Mouse (Mus musculus): ENCODE measurements around the gene Nme9. TPM values are rescaled to one million over a fixed set of nuclear protein-coding genes. Genes with fewer than 3 reads are reported as not detected.

The Nme9 gene
- polyA plus RNA-seq, 1 experiment from 2014 or later, result 0.46 TPM

DNA sequence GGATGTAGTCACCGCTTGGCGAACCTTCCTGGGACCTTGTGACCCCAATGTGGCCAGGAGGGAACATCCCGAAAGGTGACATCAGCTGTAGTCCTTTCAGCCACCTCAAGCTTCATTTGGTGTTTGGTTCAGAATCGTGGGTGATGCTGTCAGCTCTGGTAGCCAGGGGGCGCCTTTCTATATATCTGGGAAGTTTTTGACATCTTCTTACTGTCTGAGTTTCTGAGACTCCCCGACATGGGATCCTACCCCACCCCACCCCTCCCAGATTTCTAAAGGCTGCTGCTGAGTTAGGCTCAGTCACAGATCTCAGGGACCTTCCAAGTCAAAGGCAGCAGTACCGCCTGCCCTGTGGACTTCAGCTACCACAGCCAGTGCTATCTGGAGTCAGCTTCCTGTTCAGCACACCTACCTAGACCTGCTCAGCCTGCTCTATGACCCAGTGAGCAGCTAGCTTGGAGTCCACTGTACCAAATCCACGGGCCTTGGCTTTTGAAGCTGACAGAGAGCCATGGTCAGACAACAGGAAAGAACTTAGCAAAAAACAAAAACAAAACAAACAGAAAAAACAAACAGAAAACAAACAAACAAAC is 18.5 kb downstream of the Nme9 start:
- ATAC-seq, result peak; percentile 86
- no peaks in the 10 kb centered on the region for H3K4me1 ChIP-seq (replicated peaks; ENCODE audit: control insufficient read depth, insufficient read depth, low read length)
- H3K9ac ChIP-seq (ENCODE audit: low read depth, low read length), result no peak overlapping the region
- no peaks in the 10 kb centered on the region for H3K36me3 ChIP-seq (ENCODE audit: control insufficient read depth, insufficient read depth)
- H3K4me2 ChIP-seq (replicated peaks; ENCODE audit: low read depth), result peak overlapping the region; percentile 60; the same call in 1 of the 2 replicates
- no peaks in the 10 kb centered on the region for H3K27me3 ChIP-seq (replicated peaks; ENCODE audit: control insufficient read depth, insufficient read depth, low read length)
- H3K27ac ChIP-seq (ENCODE audit: low read depth, low read length), result peak overlapping the region; percentile 84
- H3K4me3 ChIP-seq (ENCODE audit: low read depth, low read length), result no peak overlapping the region
- 48% methylated on average over 8 of the region's 8 CpGs for WGBS
- TF ChIP-seq CTCF (IDR thresholded peaks at IDR 0.05; ENCODE audit: low read depth), result peak; percentile 58
- no peaks in the 10 kb centered on the region for H3K9me3 ChIP-seq (ENCODE audit: control insufficient read depth)

DNA sequence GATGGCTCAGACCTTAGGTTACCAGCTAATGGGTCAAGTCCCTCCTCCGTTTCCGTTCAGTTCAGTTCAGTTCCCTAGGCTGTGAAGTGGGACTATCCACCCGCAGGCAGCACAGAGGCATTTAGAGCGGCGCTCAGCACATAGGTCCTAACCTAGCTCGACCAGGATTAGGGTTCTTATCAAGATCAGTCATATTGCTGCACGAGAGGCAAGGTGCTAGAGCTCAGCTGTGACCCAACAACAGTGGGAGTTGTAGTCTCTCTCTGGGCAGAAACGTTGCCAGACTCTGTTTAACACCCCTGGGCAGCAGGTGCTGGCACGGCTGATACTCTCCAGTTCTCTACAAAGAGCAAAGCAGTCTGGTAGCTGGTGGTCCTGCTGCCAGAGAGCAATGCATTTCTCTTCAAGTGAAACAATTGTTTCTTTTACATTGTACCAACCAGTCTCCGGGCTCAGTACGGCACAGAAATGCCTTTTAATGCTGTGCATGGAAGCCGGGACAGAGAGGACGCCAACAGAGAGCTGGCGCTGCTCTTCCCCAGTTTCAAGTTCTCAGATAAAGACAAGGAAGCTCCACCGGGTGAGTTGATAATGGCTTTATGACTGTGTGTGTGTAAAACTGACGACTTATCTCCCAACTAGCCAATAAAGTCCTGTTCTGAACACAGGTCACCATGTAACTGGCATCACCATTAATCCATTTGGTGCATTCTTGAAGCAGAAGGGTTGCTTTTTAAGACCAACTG is 19.2 kb downstream of the Nme9 start:
- Histone ChIP-seq H3K9me3 (ENCODE audit: control insufficient read depth) (no peaks in the 10 kb centered on the region), H3K27ac (ENCODE audit: low read depth, low read length) (peak overlapping the region; percentile 84), H3K4me1 (replicated peaks; ENCODE audit: control insufficient read depth, insufficient read depth, low read length) (no peaks in the 10 kb centered on the region), H3K9ac (ENCODE audit: low read depth, low read length) (no peak overlapping the region), H3K36me3 (ENCODE audit: control insufficient read depth, insufficient read depth) (no peaks in the 10 kb centered on the region; the same call in 1 of the 2 replicates), H3K4me3 (ENCODE audit: low read depth, low read length) (0 out of 2 replicates have a peak overlapping the region, but pooled peaks have one; percentile 3), H3K27me3 (replicated peaks; ENCODE audit: control insufficient read depth, insufficient read depth, low read length) (no peaks in the 10 kb centered on the region), H3K4me2 (replicated peaks; ENCODE audit: low read depth) (peak overlapping the region; percentile 60)
- TF ChIP-seq CTCF (IDR thresholded peaks at IDR 0.05; ENCODE audit: low read depth), result no peak
- WGBS, result 28% methylated on average over 16 of the region's 16 CpGs
- peak; percentile 78 for ATAC-seq

DNA sequence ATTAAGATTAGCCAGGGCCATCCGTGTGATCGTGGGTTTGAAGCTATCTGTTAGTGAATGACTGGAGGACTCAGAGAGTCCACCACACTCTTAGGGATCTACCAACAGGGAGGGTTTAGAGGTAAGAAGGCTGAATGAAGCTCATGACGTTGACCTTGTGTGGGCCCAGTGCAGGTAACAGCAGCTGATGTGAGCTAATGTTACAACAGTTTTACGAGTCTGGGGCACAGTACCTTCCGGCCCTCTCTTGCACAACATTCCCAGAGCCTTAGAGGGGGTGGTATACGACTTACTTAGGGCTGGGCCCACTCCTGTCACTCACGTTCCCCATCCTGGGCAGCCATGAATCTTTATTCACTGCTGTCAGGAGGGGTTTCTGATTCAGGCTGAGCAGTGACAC is 20.1 kb downstream of the Nme9 start:
- H3K9me3 ChIP-seq (ENCODE audit: control insufficient read depth), result no peaks in the 10 kb centered on the region
- WGBS, result 36% methylated on average over 7 of the region's 7 CpGs
- no peak for TF ChIP-seq CTCF (IDR thresholded peaks at IDR 0.05; ENCODE audit: low read depth)
- H3K27ac ChIP-seq (ENCODE audit: low read depth, low read length), result peak overlapping the region; percentile 84
- no peak overlapping the region for H3K4me3 ChIP-seq (ENCODE audit: low read depth, low read length)
- H3K27me3 ChIP-seq (replicated peaks; ENCODE audit: control insufficient read depth, insufficient read depth, low read length), result no peaks in the 10 kb centered on the region
- no peak overlapping the region; the same call in 1 of the 2 replicates for H3K4me2 ChIP-seq (replicated peaks; ENCODE audit: low read depth)
- no peak overlapping the region for H3K9ac ChIP-seq (ENCODE audit: low read depth, low read length)
- H3K36me3 ChIP-seq (ENCODE audit: control insufficient read depth, insufficient read depth), result no peaks in the 10 kb centered on the region; the same call in 1 of the 2 replicates
- ATAC-seq, result peak; percentile 64
- H3K4me1 ChIP-seq (replicated peaks; ENCODE audit: control insufficient read depth, insufficient read depth, low read length), result no peaks in the 10 kb centered on the region

DNA sequence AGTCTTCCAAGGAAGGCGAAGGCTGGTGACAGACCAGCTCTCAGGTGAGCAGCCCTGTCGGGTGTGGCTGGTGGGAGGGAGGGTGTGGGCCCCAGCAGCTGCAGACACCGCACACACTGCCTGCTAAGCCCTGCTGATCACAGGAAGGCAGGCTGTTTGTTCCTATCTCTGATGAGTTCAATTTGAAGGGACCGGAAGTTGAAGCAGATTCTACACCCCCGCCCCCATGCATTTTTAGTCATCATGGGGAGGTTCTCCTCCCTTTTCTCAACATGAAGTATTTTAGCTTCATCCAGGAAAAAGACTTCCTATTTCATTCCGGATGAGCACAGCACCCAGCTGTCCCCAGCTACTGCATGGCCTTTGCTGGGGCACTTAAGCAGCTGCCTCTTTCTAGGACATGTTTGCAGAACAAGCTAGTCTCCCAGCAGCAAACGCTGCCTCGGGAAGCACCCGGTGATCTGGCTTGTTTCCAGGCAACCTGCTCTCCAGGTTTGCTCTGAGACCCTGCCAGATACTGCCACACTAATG is 28.0 kb downstream of the Nme9 start:
- Histone ChIP-seq H3K4me1 (replicated peaks; ENCODE audit: control insufficient read depth, insufficient read depth, low read length) (no peaks in the 10 kb centered on the region), H3K4me3 (ENCODE audit: low read depth, low read length) (no peak overlapping the region), H3K4me2 (replicated peaks; ENCODE audit: low read depth) (no peak overlapping the region), H3K36me3 (ENCODE audit: control insufficient read depth, insufficient read depth) (peaks cover 3% of the 10 kb centered on the region; the same call in 1 of the 2 replicates), H3K27ac (ENCODE audit: low read depth, low read length) (no peak overlapping the region), H3K9me3 (ENCODE audit: control insufficient read depth) (no peaks in the 10 kb centered on the region), H3K27me3 (replicated peaks; ENCODE audit: control insufficient read depth, insufficient read depth, low read length) (no peaks in the 10 kb centered on the region), H3K9ac (ENCODE audit: low read depth, low read length) (no peak overlapping the region)
- 35% methylated on average over 9 of the region's 9 CpGs for WGBS
- TF ChIP-seq CTCF (IDR thresholded peaks at IDR 0.05; ENCODE audit: low read depth), result no peak
- peak; percentile 77 for ATAC-seq

DNA sequence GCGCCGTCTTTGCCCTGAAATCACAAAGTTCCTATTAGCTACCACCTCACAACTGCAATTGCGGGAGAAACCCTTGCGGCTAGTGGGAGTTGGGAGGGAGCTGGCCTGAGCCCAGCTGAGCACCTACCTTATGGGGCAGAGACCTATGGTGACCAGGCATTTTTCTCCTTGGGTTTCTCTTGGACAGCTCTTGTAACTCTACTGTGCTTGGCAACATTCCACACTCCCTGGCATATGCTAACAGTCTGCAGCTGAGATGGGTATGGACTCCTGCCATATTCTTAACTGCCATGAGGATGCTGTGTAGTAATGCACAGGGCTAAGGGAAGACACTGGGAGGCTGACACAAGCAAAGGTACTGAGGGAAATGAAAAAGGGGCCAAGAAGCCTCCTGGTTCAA is 29.5 kb downstream of the Nme9 start:
- H3K4me3 ChIP-seq (ENCODE audit: low read depth, low read length), result no peak overlapping the region
- no peaks in the 10 kb centered on the region for H3K27me3 ChIP-seq (replicated peaks; ENCODE audit: control insufficient read depth, insufficient read depth, low read length)
- H3K4me1 ChIP-seq (replicated peaks; ENCODE audit: control insufficient read depth, insufficient read depth, low read length), result no peaks in the 10 kb centered on the region
- TF ChIP-seq CTCF (IDR thresholded peaks at IDR 0.05; ENCODE audit: low read depth), result no peak
- no peak overlapping the region for H3K9ac ChIP-seq (ENCODE audit: low read depth, low read length)
- ATAC-seq, result no peak
- H3K36me3 ChIP-seq (ENCODE audit: control insufficient read depth, insufficient read depth), result peaks cover 3% of the 10 kb centered on the region; the same call in 1 of the 2 replicates
- no peaks in the 10 kb centered on the region for H3K9me3 ChIP-seq (ENCODE audit: control insufficient read depth)
- no peak overlapping the region for H3K4me2 ChIP-seq (replicated peaks; ENCODE audit: low read depth)
- H3K27ac ChIP-seq (ENCODE audit: low read depth, low read length), result no peak overlapping the region
- WGBS, result 87% methylated on average over 4 of the region's 4 CpGs

DNA sequence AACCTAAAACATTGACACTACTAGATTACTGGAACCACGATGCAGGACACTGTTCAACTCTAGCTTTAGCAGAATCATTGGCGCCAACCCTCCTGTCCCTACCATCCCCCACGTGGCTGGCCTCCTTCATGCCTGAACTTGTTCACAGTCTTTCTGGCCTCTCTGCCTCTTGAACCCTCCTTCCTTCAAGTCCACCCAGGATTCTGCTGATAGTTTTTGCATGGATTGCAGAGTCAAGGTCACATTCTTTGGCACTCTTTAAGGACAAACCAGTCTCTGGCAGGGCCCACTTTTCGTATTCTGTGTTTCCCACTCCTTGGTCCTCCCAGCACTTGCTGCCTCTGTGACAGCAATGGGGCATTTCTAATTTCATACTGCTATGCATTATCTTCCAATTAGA is 31.9 kb downstream of the Nme9 start:
- no peak for TF ChIP-seq CTCF (IDR thresholded peaks at IDR 0.05; ENCODE audit: low read depth)
- Histone ChIP-seq H3K27ac (ENCODE audit: low read depth, low read length) (no peak overlapping the region), H3K27me3 (replicated peaks; ENCODE audit: control insufficient read depth, insufficient read depth, low read length) (no peaks in the 10 kb centered on the region), H3K4me2 (replicated peaks; ENCODE audit: low read depth) (no peak overlapping the region), H3K4me3 (ENCODE audit: low read depth, low read length) (no peak overlapping the region), H3K36me3 (ENCODE audit: control insufficient read depth, insufficient read depth) (peaks cover 21% of the 10 kb centered on the region), H3K4me1 (replicated peaks; ENCODE audit: control insufficient read depth, insufficient read depth, low read length) (no peaks in the 10 kb centered on the region), H3K9ac (ENCODE audit: low read depth, low read length) (no peak overlapping the region), H3K9me3 (ENCODE audit: control insufficient read depth) (no peaks in the 10 kb centered on the region)
- 91% methylated on average over 4 of the region's 4 CpGs for WGBS
- ATAC-seq, result no peak
